Mouse (Mus musculus): ENCODE results near the gene Atpif1. TPM values are rescaled to one million over a fixed set of nuclear protein-coding genes. Genes with fewer than 3 reads are reported as not detected.
"Not testable (repeated sequence)": the region's sequence is repeated elsewhere in the genome, so short reads cannot be mapped to it uniquely, and the experiment has no call there.

The Atpif1 gene
- polyA plus RNA-seq, 1 experiment from 2014 or later: 1,190 TPM

- Histone ChIP-seq H3K4me3 (ENCODE audit: low read depth, low read length) (no peak overlapping the region), H3K9me3 (replicated peaks; ENCODE audit: control insufficient read depth, low read length, poor library complexity, severe bottlenecking) (no peaks in the 10 kb centered on the region), H3K4me1 (ENCODE audit: control insufficient read depth, insufficient read depth, low read length) (no peaks in the 10 kb centered on the region), H3K27me3 (ENCODE audit: control insufficient read depth, insufficient read depth, low read depth, low read length) (no peaks in the 10 kb centered on the region), H3K4me2 (ENCODE audit: low read length) (no peak overlapping the region), H3K27ac (ENCODE audit: low read length) (no peak overlapping the region), H3K9ac (ENCODE audit: low read depth, low read length) (no peak overlapping the region), H3K36me3 (ENCODE audit: control insufficient read depth, insufficient read depth, low read length) (no peaks in the 10 kb centered on the region)
- WGBS: 94% methylated on average over 15 of the region's 15 CpGs
- no peak for ATAC-seq
Measured at GRCm38 (mm10) chr4:132490273-132491010, 43.0 kb downstream of the Atpif1 start.

GRCm38 (mm10) chr4:132488976-132489375, 44.5 kb downstream of the Atpif1 start:
- Histone ChIP-seq H3K9me3 (replicated peaks; ENCODE audit: control insufficient read depth, low read length, poor library complexity, severe bottlenecking) (no peaks in the 10 kb centered on the region), H3K27me3 (ENCODE audit: control insufficient read depth, insufficient read depth, low read depth, low read length) (no peaks in the 10 kb centered on the region), H3K4me2 (ENCODE audit: low read length) (no peak overlapping the region), H3K4me3 (ENCODE audit: low read depth, low read length) (no peak overlapping the region), H3K9ac (ENCODE audit: low read depth, low read length) (no peak overlapping the region), H3K36me3 (ENCODE audit: control insufficient read depth, insufficient read depth, low read length) (no peaks in the 10 kb centered on the region), H3K27ac (ENCODE audit: low read length) (no peak overlapping the region), H3K4me1 (ENCODE audit: control insufficient read depth, insufficient read depth, low read length) (no peaks in the 10 kb centered on the region)
- no peak for ATAC-seq
- WGBS: 80% methylated on average over 6 of the region's 6 CpGs

GRCm38 (mm10) chr4:132488521-132488920, 44.9 kb downstream of the Atpif1 start:
- ATAC-seq: no peak
- 87% methylated on average over 3 of the region's 3 CpGs for WGBS
- no peaks in the 10 kb centered on the region for H3K27me3 ChIP-seq (ENCODE audit: control insufficient read depth, insufficient read depth, low read depth, low read length)
- no peaks in the 10 kb centered on the region for H3K9me3 ChIP-seq (replicated peaks; ENCODE audit: control insufficient read depth, low read length, poor library complexity, severe bottlenecking)
- no peak overlapping the region for H3K9ac ChIP-seq (ENCODE audit: low read depth, low read length)
- no peaks in the 10 kb centered on the region for H3K36me3 ChIP-seq (ENCODE audit: control insufficient read depth, insufficient read depth, low read length)
- H3K4me1 ChIP-seq (ENCODE audit: control insufficient read depth, insufficient read depth, low read length): no peaks in the 10 kb centered on the region
- no peak overlapping the region for H3K27ac ChIP-seq (ENCODE audit: low read length)
- no peak overlapping the region for H3K4me2 ChIP-seq (ENCODE audit: low read length)
- H3K4me3 ChIP-seq (ENCODE audit: low read depth, low read length): no peak overlapping the region

- H3K9ac ChIP-seq (ENCODE audit: low read depth, low read length): no peak overlapping the region
- H3K36me3 ChIP-seq (ENCODE audit: control insufficient read depth, insufficient read depth, low read length): no peaks in the 10 kb centered on the region
- H3K4me1 ChIP-seq (ENCODE audit: control insufficient read depth, insufficient read depth, low read length): no peaks in the 10 kb centered on the region
- no peak for ATAC-seq
- no peaks in the 10 kb centered on the region for H3K27me3 ChIP-seq (ENCODE audit: control insufficient read depth, insufficient read depth, low read depth, low read length)
- no peak overlapping the region for H3K4me2 ChIP-seq (ENCODE audit: low read length)
- H3K9me3 ChIP-seq (replicated peaks; ENCODE audit: control insufficient read depth, low read length, poor library complexity, severe bottlenecking): no peaks in the 10 kb centered on the region
- no peak overlapping the region for H3K4me3 ChIP-seq (ENCODE audit: low read depth, low read length)
- WGBS: 79% methylated on average over 5 of the region's 5 CpGs
- H3K27ac ChIP-seq (ENCODE audit: low read length): no peak overlapping the region
Measured at GRCm38 (mm10) chr4:132484820-132485219, 48.6 kb downstream of the Atpif1 start.

- no peak for ATAC-seq
- Histone ChIP-seq H3K4me3 (ENCODE audit: low read depth, low read length) (no peak overlapping the region), H3K4me1 (ENCODE audit: control insufficient read depth, insufficient read depth, low read length) (no peaks in the 10 kb centered on the region), H3K9ac (ENCODE audit: low read depth, low read length) (no peak overlapping the region), H3K9me3 (replicated peaks; ENCODE audit: control insufficient read depth, low read length, poor library complexity, severe bottlenecking) (no peaks in the 10 kb centered on the region), H3K27ac (ENCODE audit: low read length) (no peak overlapping the region), H3K36me3 (ENCODE audit: control insufficient read depth, insufficient read depth, low read length) (no peaks in the 10 kb centered on the region), H3K4me2 (ENCODE audit: low read length) (no peak overlapping the region), H3K27me3 (ENCODE audit: control insufficient read depth, insufficient read depth, low read depth, low read length) (no peaks in the 10 kb centered on the region)
- WGBS: 84% methylated on average over 4 of the region's 4 CpGs
Measured at GRCm38 (mm10) chr4:132484231-132484630, 49.2 kb downstream of the Atpif1 start.

- ATAC-seq: no peak
- Histone ChIP-seq H3K4me1 (ENCODE audit: control insufficient read depth, insufficient read depth, low read length) (no peaks in the 10 kb centered on the region), H3K27ac (ENCODE audit: low read length) (no peak overlapping the region), H3K27me3 (ENCODE audit: control insufficient read depth, insufficient read depth, low read depth, low read length) (no peaks in the 10 kb centered on the region), H3K4me2 (ENCODE audit: low read length) (no peak overlapping the region), H3K9me3 (replicated peaks; ENCODE audit: control insufficient read depth, low read length, poor library complexity, severe bottlenecking) (no peaks in the 10 kb centered on the region), H3K36me3 (ENCODE audit: control insufficient read depth, insufficient read depth, low read length) (no peaks in the 10 kb centered on the region), H3K9ac (ENCODE audit: low read depth, low read length) (no peak overlapping the region), H3K4me3 (ENCODE audit: low read depth, low read length) (no peak overlapping the region)
- 87% methylated on average over 13 of the region's 13 CpGs for WGBS
Measured at GRCm38 (mm10) chr4:132482956-132483608, 50.4 kb downstream of the Atpif1 start.

- WGBS: 69% methylated on average over 3 of the region's 3 CpGs
- H3K4me2 ChIP-seq (ENCODE audit: low read length); H3K9me3 ChIP-seq (replicated peaks; ENCODE audit: control insufficient read depth, low read length, poor library complexity, severe bottlenecking); H3K4me3 ChIP-seq (ENCODE audit: low read depth, low read length); ATAC-seq; H3K27ac ChIP-seq (ENCODE audit: low read length); H3K36me3 ChIP-seq (ENCODE audit: control insufficient read depth, insufficient read depth, low read length); H3K4me1 ChIP-seq (ENCODE audit: control insufficient read depth, insufficient read depth, low read length); H3K27me3 ChIP-seq (ENCODE audit: control insufficient read depth, insufficient read depth, low read depth, low read length); H3K9ac ChIP-seq (ENCODE audit: low read depth, low read length): not testable (repeated sequence)
Measured at GRCm38 (mm10) chr4:132482104-132482503, 51.4 kb downstream of the Atpif1 start.

Other genes starting within 250 kb of the Atpif1 start
- gene Rab42, start 230.3 kb downstream of the Atpif1 start, polyA plus RNA-seq (2015; fragmentation: Nextera tagmentation; extraction: Ambion mirVana): 2.1 and 2.9 TPM in 2 replicates
- 76.3 and 76.6 TPM in 2 replicates for gene Trnau1ap, start 204.1 kb downstream of the Atpif1 start, polyA plus RNA-seq (2015; fragmentation: Nextera tagmentation; extraction: Ambion mirVana)
- 29.8 and 30.8 TPM in 2 replicates for gene Rcc1, start 180.1 kb downstream of the Atpif1 start, polyA plus RNA-seq (2015; fragmentation: Nextera tagmentation; extraction: Ambion mirVana)
- 7.1 and 8.3 TPM in 2 replicates for gene Phactr4, start 111.2 kb downstream of the Atpif1 start, polyA plus RNA-seq (2015; fragmentation: Nextera tagmentation; extraction: Ambion mirVana)
- gene Med18, start 69.7 kb downstream of the Atpif1 start, polyA plus RNA-seq (2015; fragmentation: Nextera tagmentation; extraction: Ambion mirVana): 16.9 and 17.9 TPM in 2 replicates
- 9.2 and 10.0 TPM in 2 replicates for gene Sesn2, start 23.2 kb downstream of the Atpif1 start, polyA plus RNA-seq (2015; fragmentation: Nextera tagmentation; extraction: Ambion mirVana)
- gene Dnajc8, start 1.9 kb upstream of the Atpif1 start, polyA plus RNA-seq (2015; fragmentation: Nextera tagmentation; extraction: Ambion mirVana): 138 and 153 TPM in 2 replicates
- gene Ptafr, start 30.4 kb upstream of the Atpif1 start, polyA plus RNA-seq (2015; fragmentation: Nextera tagmentation; extraction: Ambion mirVana): 0.36 and 0.54 TPM in 2 replicates
- gene Eya3, start 105.3 kb upstream of the Atpif1 start, polyA plus RNA-seq (2015; fragmentation: Nextera tagmentation; extraction: Ambion mirVana): 11.2 and 15.0 TPM in 2 replicates
- 4.8 and 7.1 TPM in 2 replicates for gene Xkr8, start 198.9 kb upstream of the Atpif1 start, polyA plus RNA-seq (2015; fragmentation: Nextera tagmentation; extraction: Ambion mirVana)
- gene Smpdl3b, start 223.6 kb upstream of the Atpif1 start, polyA plus RNA-seq (2015; fragmentation: Nextera tagmentation; extraction: Ambion mirVana): 0.53 and 0.62 TPM in 2 replicates
- gene Rpa2, start 234.7 kb upstream of the Atpif1 start, polyA plus RNA-seq (2015; fragmentation: Nextera tagmentation; extraction: Ambion mirVana): 31.6 and 31.7 TPM in 2 replicates

Data from midbrain, embryonic 16.5 days (tissue).